Mouse (Mus musculus): Measurements from ENCODE around the gene Olfr9. TPM values are rescaled to one million over a fixed set of nuclear protein-coding genes. Genes with fewer than 3 reads are reported as not detected.
A peak's percentile ranks its signal among the peaks of the same experiment; 100 is the strongest.
"Not testable (repeated sequence)": the region's sequence is repeated elsewhere in the genome, so short reads cannot be mapped to it uniquely, and the experiment has no call there.

Gene Olfr9
- polyA plus RNA-seq, 1 experiment from 2014 or later: not detected

GRCm38 (mm10) chr10:129004032-129004920 is 15.0 kb downstream of the Olfr9 start:
- no peak for DNase-seq (ENCODE audit: low spot score)

- DNase-seq (ENCODE audit: low spot score): no peak
Observed at GRCm38 (mm10) chr10:129010288-129010841, 21.1 kb downstream of the Olfr9 start, which contains the start of gene Olfr763. Gene Olfr763 (plus strand): TSS chr10:129010791.

GRCm38 (mm10) chr10:129011511-129011910 is 22.3 kb downstream of the Olfr9 start:
- not testable (repeated sequence) for DNase-seq (ENCODE audit: low spot score)

GRCm38 (mm10) chr10:129014477-129014876 is 25.2 kb downstream of the Olfr9 start:
- no peak for DNase-seq (ENCODE audit: low spot score)

GRCm38 (mm10) chr10:129023319-129023718 is 34.1 kb downstream of the Olfr9 start:
- no peak for DNase-seq (ENCODE audit: low spot score)

- DNase-seq (ENCODE audit: low spot score): peak; percentile 30
Observed at GRCm38 (mm10) chr10:129026018-129026662, 36.9 kb downstream of the Olfr9 start.

GRCm38 (mm10) chr10:129028343-129028742 is 39.1 kb downstream of the Olfr9 start:
- DNase-seq (ENCODE audit: low spot score): no peak

GRCm38 (mm10) chr10:129039796-129040195 is 50.6 kb downstream of the Olfr9 start, which contains the start of gene Olfr764-ps1:
Gene Olfr764-ps1 (minus strand): TSS chr10:129039896.
- no peak for DNase-seq (ENCODE audit: low spot score)

Other genes with a start within 250 kb of the Olfr9 start
- gene Dgka, start 244.6 kb upstream of the Olfr9 start, polyA plus RNA-seq (2015; fragmentation: Nextera tagmentation; extraction: Ambion mirVana): 135 and 136 TPM in 2 replicates
- gene Pym1, start 241.5 kb upstream of the Olfr9 start, polyA plus RNA-seq (2015; fragmentation: Nextera tagmentation; extraction: Ambion mirVana): 74.7 and 79.2 TPM in 2 replicates
- 0.48 and 0.67 TPM in 2 replicates for gene Mmp19, start 198.5 kb upstream of the Olfr9 start, polyA plus RNA-seq (2015; fragmentation: Nextera tagmentation; extraction: Ambion mirVana)
- gene Dnajc14, start 185.4 kb upstream of the Olfr9 start, polyA plus RNA-seq (2015; fragmentation: Nextera tagmentation; extraction: Ambion mirVana): 32.5 and 32.8 TPM in 2 replicates
- gene Tmem198b, start 185.1 kb upstream of the Olfr9 start, polyA plus RNA-seq (2015; fragmentation: Nextera tagmentation; extraction: Ambion mirVana): 6.0 and 6.6 TPM in 2 replicates
- 186 and 199 TPM in 2 replicates for gene Sarnp, start 172.1 kb upstream of the Olfr9 start, polyA plus RNA-seq (2015; fragmentation: Nextera tagmentation; extraction: Ambion mirVana)
- 102 and 113 TPM in 2 replicates for gene Ormdl2, start 167.8 kb upstream of the Olfr9 start, polyA plus RNA-seq (2015; fragmentation: Nextera tagmentation; extraction: Ambion mirVana)
- gene Gdf11, start 97.7 kb upstream of the Olfr9 start, polyA plus RNA-seq (2015; fragmentation: Nextera tagmentation; extraction: Ambion mirVana): 2.3 and 3.0 TPM in 2 replicates
- gene Cd63, start 88.4 kb upstream of the Olfr9 start, polyA plus RNA-seq (2015; fragmentation: Nextera tagmentation; extraction: Ambion mirVana): 172 and 183 TPM in 2 replicates
- gene Rdh5, start 66.5 kb upstream of the Olfr9 start, polyA plus RNA-seq (2015; fragmentation: Nextera tagmentation; extraction: Ambion mirVana): 6.3 and 7.1 TPM in 2 replicates
- gene Bloc1s1, start 65.4 kb upstream of the Olfr9 start, polyA plus RNA-seq (2015; fragmentation: Nextera tagmentation; extraction: Ambion mirVana): 251 and 253 TPM in 2 replicates
- 2.4 and 2.5 TPM in 2 replicates for gene Itga7, start 55.6 kb upstream of the Olfr9 start, polyA plus RNA-seq (2015; fragmentation: Nextera tagmentation; extraction: Ambion mirVana)
- 3.4 and 5.5 TPM in 2 replicates for gene Mettl7b, start 28.4 kb upstream of the Olfr9 start, polyA plus RNA-seq (2015; fragmentation: Nextera tagmentation; extraction: Ambion mirVana)
- not detected in 2 replicates for gene Olfr763, start 21.4 kb downstream of the Olfr9 start, polyA plus RNA-seq (2015; fragmentation: Nextera tagmentation; extraction: Ambion mirVana)
- not detected in 2 replicates for gene Olfr764-ps1, start 50.5 kb downstream of the Olfr9 start, polyA plus RNA-seq (2015; fragmentation: Nextera tagmentation; extraction: Ambion mirVana)
- gene Olfr765, start 60.6 kb downstream of the Olfr9 start, polyA plus RNA-seq (2015; fragmentation: Nextera tagmentation; extraction: Ambion mirVana): not detected in 2 replicates
- not detected in 2 replicates for gene Olfr766-ps1, start 79.5 kb downstream of the Olfr9 start, polyA plus RNA-seq (2015; fragmentation: Nextera tagmentation; extraction: Ambion mirVana)
- not detected in 2 replicates for gene Olfr767, start 93.5 kb downstream of the Olfr9 start, polyA plus RNA-seq (2015; fragmentation: Nextera tagmentation; extraction: Ambion mirVana)
- gene Olfr768, start 109.9 kb downstream of the Olfr9 start, polyA plus RNA-seq (2015; fragmentation: Nextera tagmentation; extraction: Ambion mirVana): not detected in 2 replicates
- gene Olfr769, start 128.4 kb downstream of the Olfr9 start, polyA plus RNA-seq (2015; fragmentation: Nextera tagmentation; extraction: Ambion mirVana): not detected in 2 replicates
- not detected in 2 replicates for gene Olfr770, start 149.6 kb downstream of the Olfr9 start, polyA plus RNA-seq (2015; fragmentation: Nextera tagmentation; extraction: Ambion mirVana)
- gene Olfr771, start 175.3 kb downstream of the Olfr9 start, polyA plus RNA-seq (2015; fragmentation: Nextera tagmentation; extraction: Ambion mirVana): not detected in 2 replicates
- gene Olfr772, start 188.5 kb downstream of the Olfr9 start, polyA plus RNA-seq (2015; fragmentation: Nextera tagmentation; extraction: Ambion mirVana): not detected in 2 replicates
- gene Olfr773, start 198.0 kb downstream of the Olfr9 start, polyA plus RNA-seq (2015; fragmentation: Nextera tagmentation; extraction: Ambion mirVana): not detected in 2 replicates
- not detected in 2 replicates for gene Olfr774, start 246.8 kb downstream of the Olfr9 start, polyA plus RNA-seq (2015; fragmentation: Nextera tagmentation; extraction: Ambion mirVana)

Measured in thymus, postnatal 0 days (tissue).